Mouse (Mus musculus) bone marrow macrophage, adult 2 months (primary cell): Measurements from ENCODE around the gene Hils1. TPM values are rescaled to one million over a fixed set of nuclear protein-coding genes. Genes with fewer than 3 reads are reported as not detected.

Source experiments
- H3K27ac ChIP-seq: 2 replicates; pipeline ENCODE4 v1.5.1; 2012; ENCODE audit warnings: low read depth, low read length; ENCODE audit not compliant: insufficient read depth
- H3K4me1 ChIP-seq: 2 replicates; pipeline ENCODE4 v1.6.1; 2012; ENCODE audit warnings: low read length; ENCODE audit not compliant: control insufficient read depth, insufficient read depth
- H3K4me3 ChIP-seq: 2 replicates; pipeline ENCODE4 v1.5.1; 2012; ENCODE audit warnings: mild to moderate bottlenecking, low read length, moderate library complexity; ENCODE audit not compliant: insufficient read depth
- CTCF ChIP-seq: IDR thresholded peaks from 2 replicates; pipeline ENCODE4 v1.5.1; 2012; ENCODE audit warnings: low read depth, mild to moderate bottlenecking, low read length, moderate library complexity
- POLR2A ChIP-seq: IDR thresholded peaks from 2 replicates; pipeline ENCODE4 v1.6.1; 2012; ENCODE audit warnings: mild to moderate bottlenecking, low read depth, low read length, borderline replicate concordance
- polyA plus RNA-seq: library from polyadenylated mRNA; stranded (reverse); fragments of >200 nt; gene quantifications from 2 replicates; pipeline ENCODE4 v1.2.4, GENCODE M21; 2012; ENCODE audit not compliant: missing spikeins, insufficient read depth, insufficient read length

Gene Hils1
- polyA plus RNA-seq, 1 experiment, result not detected

GRCm38 (mm10) chr11:94971895-94972615 is 4.7 kb downstream of the Hils1 start:
- Histone ChIP-seq H3K4me3 (no peak overlapping the region), H3K4me1 (no peaks in the 10 kb centered on the region), H3K27ac (no peak overlapping the region)
- TF ChIP-seq CTCF (no peak), POLR2A (no peak)

GRCm38 (mm10) chr11:94972887-94973286 is 5.5 kb downstream of the Hils1 start:
- TF ChIP-seq POLR2A (no peak), CTCF (no peak)
- H3K4me3 ChIP-seq, result no peak overlapping the region
- no peak overlapping the region for H3K27ac ChIP-seq
- no peaks in the 10 kb centered on the region for H3K4me1 ChIP-seq

- Histone ChIP-seq H3K4me1 (no peaks in the 10 kb centered on the region), H3K27ac (no peak overlapping the region), H3K4me3 (no peak overlapping the region)
- TF ChIP-seq POLR2A, result no peak
- TF ChIP-seq CTCF, result no peak
These were observed 5.9 kb downstream of the Hils1 start for GRCm38 (mm10) chr11:94973313-94973712.

GRCm38 (mm10) chr11:94974951-94975350 is 7.6 kb downstream of the Hils1 start:
- Histone ChIP-seq H3K27ac (no peak overlapping the region), H3K4me1 (peaks cover 4% of the 10 kb centered on the region)

GRCm38 (mm10) chr11:94976199-94976598 is 8.8 kb downstream of the Hils1 start, which contains the start of gene Sgca:
TSS of gene Sgca (minus strand) at chr11:94976327.
- Histone ChIP-seq H3K4me1 (peaks cover 4% of the 10 kb centered on the region), H3K4me3 (no peak within 1 kb of the TSS), H3K27ac (no peak within 1 kb of the TSS)
- TF ChIP-seq CTCF (no peak), POLR2A (no peak)

More at GRCm38 (mm10) chr11:94974951-94975350, 7.6 kb downstream of the Hils1 start:
- no peak overlapping the region for H3K4me3 ChIP-seq
- TF ChIP-seq CTCF (no peak), POLR2A (no peak)

DNA sequence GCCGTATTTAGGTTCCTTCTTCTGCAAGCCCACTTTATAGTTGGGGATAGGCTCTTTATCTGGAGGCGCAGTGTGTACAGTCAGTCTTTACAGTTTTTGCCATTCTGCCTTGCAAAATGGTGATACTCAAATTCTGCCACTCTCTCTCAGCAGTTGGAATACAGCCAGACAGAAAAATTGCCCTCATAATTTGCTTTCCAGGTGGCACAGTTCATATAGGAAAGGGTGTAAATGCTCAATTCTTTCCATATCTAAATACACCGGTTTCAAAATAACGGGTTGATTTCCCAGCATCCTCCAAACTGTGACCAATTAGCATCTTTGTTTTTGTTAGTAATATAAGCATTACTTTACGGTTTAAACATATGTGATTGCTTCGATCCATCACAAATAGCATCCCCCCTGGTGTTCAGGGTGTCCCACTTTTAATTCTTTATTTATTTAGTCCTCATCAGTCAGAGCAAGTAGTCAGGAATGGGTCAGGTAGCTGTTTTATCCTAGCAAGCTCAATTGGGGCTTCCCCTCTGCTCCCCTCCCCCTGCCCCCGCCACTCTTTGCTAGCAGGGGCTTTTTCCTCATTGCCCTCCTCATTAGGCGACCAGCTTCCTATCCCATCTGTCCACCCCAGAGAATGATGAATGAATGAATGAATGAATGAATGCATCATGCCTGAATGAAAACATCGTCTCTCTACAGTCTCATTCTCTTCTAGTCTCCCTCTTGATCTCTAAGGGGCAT is 11.0 kb downstream of the Hils1 start:
- no peak overlapping the region for H3K4me3 ChIP-seq
- peaks cover 4% of the 10 kb centered on the region for H3K4me1 ChIP-seq
- H3K27ac ChIP-seq, result no peak overlapping the region
- TF ChIP-seq POLR2A, result no peak
- no peak for TF ChIP-seq CTCF

DNA sequence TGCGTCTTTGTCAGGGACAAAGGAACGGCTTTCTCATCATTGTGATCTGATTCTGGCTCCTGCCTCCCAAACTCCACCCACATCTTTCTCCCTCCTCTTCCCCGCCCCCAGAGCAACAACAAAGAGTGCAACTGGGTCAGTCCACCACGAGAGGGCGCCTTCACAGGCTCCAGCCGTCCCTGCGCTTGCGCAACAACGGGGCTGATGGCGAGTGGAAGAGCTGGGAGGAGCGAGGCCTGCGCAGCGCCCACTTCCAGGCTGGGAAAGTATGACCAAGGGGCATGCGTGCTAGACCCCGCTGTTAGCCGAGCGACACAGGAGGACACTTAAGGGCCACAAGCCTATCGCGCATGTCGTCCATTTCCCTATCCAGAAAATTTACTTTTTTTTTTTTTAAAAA is 11.6 kb downstream of the Hils1 start:
- TF ChIP-seq CTCF (peak; percentile 66), POLR2A (no peak)
- Histone ChIP-seq H3K4me1 (peaks cover 4% of the 10 kb centered on the region), H3K4me3 (no peak overlapping the region), H3K27ac (no peak overlapping the region)

DNA sequence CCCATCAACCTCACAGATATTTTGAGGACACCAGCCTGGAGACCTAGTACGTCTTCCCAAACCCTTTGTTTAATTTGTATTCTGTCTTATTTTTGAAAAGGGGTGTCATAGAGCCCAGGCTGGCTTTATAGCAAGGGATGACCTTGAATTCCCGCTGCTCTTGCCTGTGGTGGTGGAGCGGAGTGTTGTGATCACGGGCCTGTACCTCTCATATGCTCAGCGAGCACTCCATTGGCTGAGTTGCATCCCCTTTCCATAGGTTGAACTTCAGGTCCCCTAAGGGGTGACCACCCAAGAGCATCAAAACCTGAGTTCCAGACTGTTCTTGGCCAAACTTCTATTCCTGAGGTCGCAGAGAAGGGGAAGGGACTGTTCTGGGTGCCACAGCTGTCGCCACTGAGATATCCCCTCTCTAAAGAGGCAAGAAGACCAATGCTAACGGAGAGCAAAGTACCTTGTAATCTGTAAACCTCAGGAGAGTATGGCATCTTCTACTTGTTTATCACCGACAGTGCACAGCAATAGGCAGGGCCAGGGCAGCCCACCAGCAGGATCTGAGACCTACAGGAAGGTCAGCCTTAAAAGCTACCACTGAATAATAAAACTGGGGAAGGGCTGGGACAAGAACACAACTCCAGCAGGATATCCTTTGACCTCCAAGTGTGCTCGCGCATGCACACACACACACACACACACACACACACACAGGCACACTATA is 12.2 kb downstream of the Hils1 start:
- no peak overlapping the region for H3K4me3 ChIP-seq
- TF ChIP-seq POLR2A, result no peak
- TF ChIP-seq CTCF, result no peak
- no peak overlapping the region for H3K27ac ChIP-seq
- peaks cover 4% of the 10 kb centered on the region for H3K4me1 ChIP-seq

DNA sequence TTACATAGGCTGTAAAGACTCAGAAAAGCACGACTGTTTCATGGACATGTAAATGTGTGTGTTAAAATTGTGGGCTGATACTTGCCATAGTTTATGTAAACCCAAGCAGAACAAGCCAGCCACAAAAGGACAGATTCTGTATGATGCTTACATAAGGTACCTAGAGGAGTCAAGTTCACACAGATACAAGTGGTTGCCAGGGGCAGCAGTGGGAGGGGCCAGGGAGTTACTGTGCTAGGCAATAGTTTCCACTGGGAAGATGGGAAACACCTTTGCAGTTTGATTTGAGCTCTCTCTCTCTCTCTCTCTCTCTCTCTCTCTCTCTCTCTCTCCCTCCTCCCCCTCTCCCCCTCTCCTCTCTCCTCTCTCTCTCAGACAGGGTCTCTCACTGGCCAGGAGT is 17.7 kb downstream of the Hils1 start:
- no peak for TF ChIP-seq CTCF
- no peak for TF ChIP-seq POLR2A
- no peak overlapping the region for H3K27ac ChIP-seq
- peaks cover 32% of the 10 kb centered on the region for H3K4me1 ChIP-seq
- H3K4me3 ChIP-seq, result no peak overlapping the region

GRCm38 (mm10) chr11:94985822-94986221 is 18.4 kb downstream of the Hils1 start:
- Histone ChIP-seq H3K4me1 (peaks cover 32% of the 10 kb centered on the region), H3K4me3 (no peak overlapping the region)
- no peak for TF ChIP-seq CTCF
- no peak for TF ChIP-seq POLR2A

More at GRCm38 (mm10) chr11:94985822-94986221, 18.4 kb downstream of the Hils1 start:
- no peak overlapping the region for H3K27ac ChIP-seq
